Mouse (Mus musculus) hindlimb bud, embryonic 11.5 days (tissue): ENCODE data around the gene Gpx5.

ENCODE experiments used
- DNase-seq: peaks from one replicate; pipeline ENCODE4 v3.0.0-alpha.2; 2012; ENCODE audit warnings: low read depth, low spot score; ENCODE audit errors: extremely low spot score

Gene Gpx5

GRCm38 (mm10) chr13:21292631-21293030 lies at the start of gene Gpx5:
Gpx5 (minus strand) TSS chr13:21292731.
- no peak for DNase-seq

- no peak for DNase-seq
These were observed 34.9 kb upstream of the Gpx5 start for GRCm38 (mm10) chr13:21327424-21327823.

- DNase-seq = peak; percentile 86
These were observed 34.2 kb upstream of the Gpx5 start for GRCm38 (mm10) chr13:21326657-21327211.

- peak; percentile 49 for DNase-seq
These were observed 33.7 kb upstream of the Gpx5 start for GRCm38 (mm10) chr13:21326191-21326590.

GRCm38 (mm10) chr13:21323405-21323804 lies 30.9 kb upstream of the Gpx5 start:
- no peak for DNase-seq

GRCm38 (mm10) chr13:21322509-21323375 lies 30.2 kb upstream of the Gpx5 start:
- no peak for DNase-seq

GRCm38 (mm10) chr13:21321890-21322494 lies 29.5 kb upstream of the Gpx5 start:
- no peak for DNase-seq

GRCm38 (mm10) chr13:21320262-21320661 lies 27.7 kb upstream of the Gpx5 start:
- DNase-seq = no peak

GRCm38 (mm10) chr13:21313903-21314302 lies 21.4 kb upstream of the Gpx5 start:
- DNase-seq = no peak

- no peak for DNase-seq
These were observed 20.3 kb upstream of the Gpx5 start for GRCm38 (mm10) chr13:21312854-21313253.

GRCm38 (mm10) chr13:21311926-21312325 lies 19.4 kb upstream of the Gpx5 start, which contains the start of gene Gpx6:
Gpx6 (plus strand) TSS chr13:21312125.
- DNase-seq = no peak

GRCm38 (mm10) chr13:21309788-21310187 lies 17.3 kb upstream of the Gpx5 start:
- DNase-seq = no peak

GRCm38 (mm10) chr13:21304483-21305066 lies 12.0 kb upstream of the Gpx5 start:
- DNase-seq = no peak

GRCm38 (mm10) chr13:21298557-21298956 lies 6.0 kb upstream of the Gpx5 start:
- no peak for DNase-seq

- DNase-seq = peak; percentile 96
These were observed 13.0 kb downstream of the Gpx5 start for GRCm38 (mm10) chr13:21279559-21279958.

- no peak for DNase-seq
These were observed 13.5 kb downstream of the Gpx5 start for GRCm38 (mm10) chr13:21279076-21279475.

- no peak for DNase-seq
These were observed 16.0 kb downstream of the Gpx5 start for GRCm38 (mm10) chr13:21276551-21276950.

GRCm38 (mm10) chr13:21275815-21276550 lies 16.5 kb downstream of the Gpx5 start:
- DNase-seq = peak; percentile 97

GRCm38 (mm10) chr13:21275021-21275814 lies 17.3 kb downstream of the Gpx5 start:
- no peak for DNase-seq

GRCm38 (mm10) chr13:21268262-21268661 lies 24.3 kb downstream of the Gpx5 start:
- no peak for DNase-seq
